Mouse (Mus musculus): ENCODE data around the gene Ctla4.

Gene Ctla4

DNA sequence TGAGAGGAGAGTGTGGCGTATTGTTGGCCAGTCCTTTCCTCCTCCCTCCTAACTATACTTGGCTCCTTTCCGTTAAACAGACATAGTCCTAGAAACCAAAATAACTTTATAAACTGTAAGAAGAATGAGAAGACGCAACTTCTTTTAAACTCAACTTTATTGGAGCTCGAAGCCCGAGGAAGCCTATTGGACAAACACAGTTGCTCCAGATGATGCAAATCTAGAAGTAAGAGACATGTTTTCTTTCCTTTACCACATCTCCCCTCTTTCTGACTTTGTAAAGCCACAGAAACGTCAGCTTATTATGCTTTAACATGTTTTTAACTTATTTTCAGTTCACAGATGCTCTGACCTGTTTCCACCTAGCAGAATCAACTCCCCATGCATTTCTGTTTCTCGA, at the start of gene Ctla4:
Gene Ctla4 (plus strand): TSS at position 20 of the 400 bp plus-strand sequence.
- no peak for DNase-seq (ENCODE audit: low spot score in 2 of 2)

DNA sequence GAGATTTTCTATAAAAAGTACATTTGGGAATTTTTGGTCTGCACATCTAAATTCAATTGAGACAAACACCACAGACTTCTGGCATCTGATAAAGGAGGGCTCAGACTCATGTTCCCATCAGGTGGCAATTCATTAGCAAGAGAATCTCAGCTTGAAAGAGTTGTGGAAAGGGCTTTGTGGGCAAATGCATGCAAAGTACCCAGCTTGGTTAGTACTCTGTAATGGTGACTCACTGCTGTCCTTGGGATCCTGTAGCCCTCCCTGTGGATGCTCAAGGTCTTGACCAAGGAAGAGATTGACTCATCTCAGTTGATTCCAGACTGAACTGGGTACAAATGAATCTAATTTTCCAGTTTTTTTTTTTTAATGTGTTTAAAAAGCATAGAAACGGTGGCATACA, 47.6 kb upstream of the Ctla4 start:
- DNase-seq (ENCODE audit: low spot score in 2 of 2), result no peak

DNA sequence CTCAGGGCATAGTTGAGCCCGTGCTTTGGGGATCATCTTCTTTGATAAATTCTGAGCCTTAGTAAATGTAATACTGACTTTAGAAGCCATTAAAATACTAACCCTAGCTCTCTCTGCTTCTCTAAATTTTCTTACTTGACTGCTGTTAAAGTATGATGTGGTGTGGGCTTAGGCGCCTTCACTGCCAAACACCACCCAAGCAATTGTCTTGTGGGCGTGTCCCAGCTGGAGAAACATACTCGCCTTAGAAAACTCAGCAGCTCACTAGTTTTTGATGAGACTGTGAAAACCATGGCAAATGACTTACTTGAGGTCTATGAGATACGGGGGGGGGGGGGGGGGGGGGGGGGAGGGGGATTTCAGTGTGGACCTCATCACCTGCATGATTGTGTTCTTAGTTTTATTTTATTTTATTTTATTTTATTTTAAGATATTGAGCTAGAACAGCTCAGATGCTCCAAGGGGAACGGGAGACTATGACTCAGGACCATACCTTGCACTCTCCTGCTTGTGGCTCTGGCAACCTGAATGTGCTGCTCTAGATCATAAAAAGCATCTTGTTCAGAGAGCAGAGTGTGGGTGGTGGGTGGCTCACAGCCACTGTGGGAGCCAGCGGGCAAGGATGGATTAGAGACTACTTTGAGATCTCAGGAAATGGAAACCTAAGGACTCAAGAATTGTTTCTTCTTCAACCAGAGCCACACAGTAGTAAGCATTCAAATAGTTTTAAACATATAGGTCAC, 41.3 kb upstream of the Ctla4 start:
- DNase-seq (ENCODE audit: low spot score in 2 of 2), result no peak

DNA sequence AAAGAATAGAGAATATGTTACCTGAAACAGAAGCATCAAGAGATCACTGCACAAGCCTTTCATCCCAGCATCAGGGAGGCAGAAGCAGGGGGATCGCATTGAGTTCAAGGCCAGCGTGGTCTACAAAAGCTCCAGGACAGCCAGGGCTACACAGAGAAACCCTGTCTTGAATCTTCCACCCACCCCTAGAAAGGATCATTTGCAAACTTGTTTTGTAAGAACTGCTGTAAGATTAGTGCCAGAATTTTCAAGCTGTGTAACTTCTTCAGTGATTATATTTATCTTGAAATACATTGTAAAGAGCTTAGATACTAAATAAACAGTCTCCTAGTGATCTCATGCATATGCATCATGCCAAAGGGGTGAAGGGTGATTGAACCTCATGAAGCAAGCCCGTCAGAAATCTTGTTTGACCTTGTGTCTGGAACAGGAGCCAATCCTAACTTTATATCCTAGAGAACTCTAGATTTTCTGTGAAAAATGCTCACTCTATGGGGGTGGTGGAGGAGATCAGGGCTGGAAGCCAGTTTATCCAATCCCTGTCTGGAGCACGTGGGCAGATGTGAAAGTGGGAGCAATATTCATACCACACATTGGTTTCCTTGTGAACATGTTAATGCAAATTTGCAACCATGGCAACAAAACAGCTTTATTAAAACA, 40.1 kb upstream of the Ctla4 start:
- no peak for DNase-seq (ENCODE audit: low spot score in 2 of 2)

DNA sequence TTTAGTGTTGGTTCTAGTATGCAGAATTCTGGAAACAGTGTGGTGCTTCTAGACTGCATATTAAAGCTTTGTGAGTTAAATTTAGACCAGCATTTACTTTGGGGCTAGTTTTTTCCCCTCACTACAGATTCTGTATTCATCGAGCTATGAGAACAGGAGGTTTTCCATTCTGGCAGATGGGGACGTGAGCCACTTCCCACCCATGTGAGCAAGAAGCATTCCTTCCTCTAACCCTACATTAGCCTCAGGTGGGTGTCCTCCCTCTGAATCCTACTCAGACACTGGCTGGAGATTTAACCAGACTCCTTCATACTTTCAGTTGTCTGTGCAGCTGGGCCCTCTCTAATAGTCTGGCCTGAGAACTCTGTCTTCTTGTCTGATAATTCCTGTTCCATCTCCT, 37.7 kb upstream of the Ctla4 start:
- no peak for DNase-seq (ENCODE audit: low spot score in 2 of 2)

DNA sequence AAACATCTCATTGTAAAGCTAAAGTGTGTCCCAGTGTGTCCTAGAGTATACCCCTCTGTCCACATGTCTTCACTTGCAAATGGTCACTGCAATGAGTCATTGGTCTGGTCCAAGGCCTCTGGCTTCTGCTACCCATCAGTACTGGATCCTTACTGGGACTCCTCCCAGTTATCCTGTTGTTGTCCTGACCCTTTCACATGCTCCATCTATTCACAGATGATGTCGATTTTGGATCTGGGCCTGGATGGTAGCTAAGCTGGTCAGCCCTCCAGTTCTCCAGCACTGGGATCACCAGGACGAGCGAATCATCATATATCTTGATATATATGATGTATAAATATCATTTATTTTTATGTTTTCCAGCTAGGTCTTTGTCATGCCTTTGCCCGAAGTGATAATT, 37.0 kb upstream of the Ctla4 start:
- DNase-seq (ENCODE audit: low spot score in 2 of 2), result no peak

DNA sequence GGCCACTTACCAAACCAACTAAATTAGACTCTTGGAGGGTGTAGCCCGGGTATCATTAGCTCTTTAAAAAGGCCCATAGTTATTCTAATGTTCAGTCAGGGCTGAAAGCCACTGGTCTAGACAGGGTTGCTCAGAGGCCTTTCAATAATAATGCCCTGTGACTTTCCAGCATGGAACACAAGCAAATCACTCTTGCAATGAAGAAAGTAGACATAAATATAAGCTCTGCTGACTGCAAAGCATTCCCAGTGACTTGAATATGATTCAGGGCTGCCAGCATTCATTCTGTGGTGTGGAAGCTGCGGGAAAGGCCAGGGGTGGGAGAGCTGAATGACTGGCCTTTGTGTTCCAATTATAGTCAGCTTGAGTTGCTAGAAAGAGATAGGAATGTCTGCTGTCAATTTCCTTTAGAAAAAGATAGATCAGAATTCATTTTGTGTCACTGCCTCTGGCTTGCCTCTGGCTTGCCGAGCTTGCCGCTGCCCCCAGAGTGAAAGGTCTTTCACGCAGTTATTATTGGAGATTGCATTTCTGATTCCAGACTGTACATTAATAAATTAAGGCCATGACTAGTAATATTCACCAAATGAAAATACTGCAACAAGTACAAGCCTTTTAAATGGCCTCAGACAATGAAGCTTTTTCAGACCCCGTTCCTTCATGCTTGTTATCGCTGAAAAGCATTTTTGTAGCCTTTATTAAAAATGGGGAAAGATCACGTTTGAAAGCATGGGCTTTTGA, 35.6 kb upstream of the Ctla4 start:
- DNase-seq (ENCODE audit: low spot score in 2 of 2), result no peak

DNA sequence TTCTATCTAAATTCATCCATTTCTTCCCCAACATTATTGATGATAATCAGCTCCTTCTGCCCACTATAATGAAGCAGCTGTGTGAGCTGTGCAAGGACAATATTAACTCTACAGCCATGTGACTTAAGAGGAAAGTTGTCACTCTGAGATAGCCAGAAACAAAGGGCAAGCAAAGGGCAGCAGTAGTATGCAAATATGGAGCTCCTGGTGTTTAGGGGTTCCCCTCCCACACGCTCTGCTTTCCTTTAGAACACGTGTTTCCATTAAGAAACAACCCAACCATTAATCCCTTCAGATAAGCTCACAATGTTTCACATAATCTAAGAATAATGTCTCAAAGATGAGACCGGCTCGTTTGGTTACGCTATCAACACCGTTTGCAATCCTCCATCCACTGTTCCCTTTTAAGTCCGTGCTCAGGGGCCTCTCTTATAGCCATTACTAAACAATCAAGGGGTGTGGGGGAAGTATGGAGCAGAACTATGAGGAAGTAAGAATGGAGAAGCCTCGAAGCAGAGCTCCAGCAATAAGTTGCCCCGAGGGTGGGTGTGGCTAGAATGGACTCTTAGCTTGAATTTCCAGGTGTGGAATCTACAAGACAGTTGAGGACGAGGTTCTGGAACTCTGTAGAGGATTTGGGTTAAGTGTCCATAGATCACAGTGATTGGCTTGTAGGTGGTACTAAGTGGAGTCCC, 34.6 kb upstream of the Ctla4 start:
- DNase-seq (ENCODE audit: low spot score in 2 of 2), result no peak

DNA sequence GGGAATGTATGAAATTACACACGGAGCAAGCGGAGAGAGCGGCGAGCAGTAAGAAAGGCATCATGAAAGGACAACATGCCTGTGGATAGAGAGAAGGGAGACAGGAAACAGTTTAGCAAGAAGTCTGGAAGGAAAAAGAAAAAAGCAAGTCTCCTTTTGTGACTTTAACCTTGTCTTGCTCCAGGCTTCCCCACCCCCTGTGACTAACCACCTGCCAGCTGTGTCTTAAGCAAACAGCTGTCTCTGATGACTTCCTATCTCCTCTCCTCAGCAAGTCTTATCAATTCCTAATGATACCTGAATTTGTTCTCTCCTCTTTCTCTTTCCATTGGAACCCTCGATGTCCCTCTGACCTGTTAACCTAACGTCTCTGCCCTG, 34.0 kb upstream of the Ctla4 start:
- DNase-seq (ENCODE audit: low spot score in 2 of 2), result no peak

DNA sequence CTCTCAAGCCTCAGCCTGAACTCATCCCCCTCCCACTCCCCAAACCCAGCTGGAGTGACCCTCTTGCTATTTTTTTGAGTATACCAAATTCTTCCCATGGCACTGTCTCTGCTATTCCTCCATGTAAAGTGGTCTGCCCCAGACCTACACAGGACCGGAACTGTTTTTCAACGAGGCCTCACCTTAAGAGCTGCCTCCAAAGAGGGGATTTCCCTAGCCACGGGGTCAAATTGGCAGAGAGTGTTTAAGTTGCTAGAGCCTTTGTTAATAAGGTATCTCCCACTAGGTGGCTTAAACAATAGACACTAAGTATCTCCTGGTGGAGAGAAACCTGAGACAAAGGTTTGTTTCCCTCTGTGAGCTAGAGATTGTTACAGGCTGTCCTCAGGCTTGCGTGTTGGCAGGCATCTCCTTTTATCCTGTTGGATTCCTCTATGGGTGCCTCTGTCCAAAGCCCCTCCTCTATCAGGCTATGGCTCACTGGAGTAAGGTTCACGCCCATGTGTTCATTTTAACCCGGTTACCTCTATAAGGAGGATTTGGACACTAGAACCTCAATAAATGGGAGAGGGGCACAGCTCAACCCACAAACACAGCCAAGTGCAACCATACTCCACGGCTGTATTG, 33.4 kb upstream of the Ctla4 start:
- no peak for DNase-seq (ENCODE audit: low spot score in 2 of 2)

DNA sequence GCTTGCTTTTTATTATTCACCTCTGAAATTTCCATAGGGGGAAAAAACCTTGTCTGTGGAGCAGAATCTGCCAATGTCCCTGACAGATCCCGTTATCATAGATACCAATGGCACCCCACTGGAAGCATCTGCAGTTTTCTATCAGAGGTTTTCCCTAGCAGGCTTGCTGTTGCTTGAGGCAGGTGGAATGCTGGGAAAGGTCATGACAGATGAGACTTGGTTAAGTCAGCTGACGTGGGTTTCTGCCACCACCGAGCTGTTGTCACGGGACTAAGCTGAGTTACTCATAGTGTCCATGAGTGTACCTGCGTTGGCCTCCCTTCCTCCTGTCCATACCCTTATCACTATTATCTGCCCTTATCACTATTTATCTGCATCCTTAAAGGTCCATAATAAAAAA, 32.8 kb upstream of the Ctla4 start:
- no peak for DNase-seq (ENCODE audit: low spot score in 2 of 2)

DNA sequence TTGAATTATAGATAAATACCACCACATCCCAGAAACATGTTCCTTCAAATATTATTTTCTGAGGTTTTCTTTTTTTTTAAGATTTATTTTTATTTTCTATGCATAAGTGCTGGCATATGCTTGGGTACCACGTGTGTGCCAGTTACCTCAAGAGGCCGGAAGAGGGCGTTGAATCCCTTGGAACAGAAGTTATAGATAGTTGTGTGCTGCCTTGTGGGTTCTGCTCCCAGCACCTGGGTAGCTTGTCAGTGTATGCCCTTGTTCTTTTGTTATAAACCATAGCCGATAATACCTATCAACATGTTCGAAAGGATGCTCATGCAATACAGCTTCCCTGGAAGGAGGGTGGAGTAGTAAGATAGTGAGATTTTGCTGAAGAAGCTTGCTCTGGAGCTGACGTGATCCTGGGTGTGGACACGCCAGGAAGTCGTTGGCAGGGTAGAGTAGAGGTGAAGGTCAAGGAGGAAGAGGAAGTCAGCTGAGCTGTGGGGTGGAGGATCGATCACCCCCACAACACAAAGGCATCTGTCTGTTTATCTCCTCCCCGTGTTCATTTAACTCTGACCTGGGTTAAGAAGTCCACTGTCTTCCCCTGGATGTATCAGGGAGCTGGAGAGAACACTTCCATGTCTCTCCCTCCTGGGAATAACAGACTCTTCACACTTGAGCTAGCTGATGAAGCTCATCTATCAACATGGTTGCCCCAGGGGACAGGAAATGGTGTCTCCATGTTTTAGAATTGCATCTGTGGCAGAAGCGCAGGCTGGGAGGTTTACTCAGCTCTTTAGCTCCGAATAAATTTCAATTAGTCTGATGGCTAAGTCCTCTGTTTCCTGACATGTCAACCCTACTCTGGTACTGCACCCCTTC, 29.2 kb upstream of the Ctla4 start:
- DNase-seq (ENCODE audit: low spot score in 2 of 2), result no peak

DNA sequence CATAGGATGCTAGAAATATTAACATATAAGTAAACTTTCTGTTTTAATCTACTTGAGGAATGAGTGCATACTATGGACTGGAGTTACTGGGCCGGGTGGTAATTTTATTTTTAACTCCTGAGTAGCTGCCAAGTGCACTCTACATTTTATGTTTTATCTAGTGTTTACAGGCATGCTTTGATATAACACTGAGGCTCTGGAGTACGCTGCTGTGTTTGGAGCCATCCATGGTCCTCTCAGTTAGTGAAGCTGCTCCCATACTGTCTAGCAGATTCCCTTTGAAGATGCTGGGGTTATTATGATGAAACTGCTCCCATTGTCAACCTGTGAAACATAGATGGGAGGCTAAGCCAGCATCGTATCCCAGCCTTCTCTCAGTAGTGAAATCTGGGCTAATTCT, 27.6 kb upstream of the Ctla4 start:
- no peak for DNase-seq (ENCODE audit: low spot score in 2 of 2)

DNA sequence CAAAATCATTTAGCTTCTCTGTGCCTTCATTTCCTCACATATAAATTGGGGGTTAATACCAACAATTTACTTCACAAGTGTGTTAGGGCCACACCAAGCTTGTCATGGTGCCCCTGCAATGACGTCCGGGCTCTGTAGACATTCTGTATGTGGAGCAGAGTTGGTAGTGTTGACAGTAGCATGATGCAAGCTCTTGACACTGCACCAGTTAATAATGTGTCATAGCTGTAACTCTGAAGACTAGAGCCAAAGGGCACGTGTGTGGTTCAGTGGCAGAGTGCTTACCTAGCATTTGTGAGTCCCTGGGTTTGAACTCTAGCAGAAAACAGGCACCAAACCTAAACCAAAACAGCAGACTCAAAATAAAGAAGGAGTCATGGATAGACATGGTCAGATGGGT, 27.0 kb upstream of the Ctla4 start:
- no peak for DNase-seq (ENCODE audit: low spot score in 2 of 2)

DNA sequence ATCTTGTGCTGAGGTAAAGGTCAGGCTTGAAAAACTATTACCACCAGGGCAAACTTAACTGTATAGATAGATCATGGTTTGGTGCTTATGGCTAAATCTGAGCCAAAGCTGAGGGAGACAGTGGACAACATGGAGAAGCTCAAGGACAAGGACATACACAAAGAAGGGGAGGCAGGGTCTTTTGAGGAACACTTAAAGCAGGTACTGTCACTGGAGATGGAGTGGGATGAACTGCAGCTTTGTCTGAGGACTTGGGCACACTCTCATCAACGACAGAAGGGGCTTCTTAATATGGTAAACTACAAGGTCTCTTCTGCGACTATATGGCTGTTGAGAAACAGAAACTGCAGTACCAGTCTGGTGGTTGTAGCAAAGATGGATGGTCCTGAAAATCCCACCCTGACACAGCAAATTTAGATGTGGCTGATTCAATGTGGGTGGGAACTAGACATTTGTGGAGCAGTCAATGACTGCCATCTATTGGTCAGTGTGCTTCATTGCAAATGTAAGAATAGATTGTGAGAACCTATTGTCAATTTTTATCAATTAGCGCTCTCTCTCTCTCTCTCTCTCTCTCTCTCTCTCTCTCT, 26.3 kb upstream of the Ctla4 start:
- DNase-seq (ENCODE audit: low spot score in 2 of 2), result no peak

DNA sequence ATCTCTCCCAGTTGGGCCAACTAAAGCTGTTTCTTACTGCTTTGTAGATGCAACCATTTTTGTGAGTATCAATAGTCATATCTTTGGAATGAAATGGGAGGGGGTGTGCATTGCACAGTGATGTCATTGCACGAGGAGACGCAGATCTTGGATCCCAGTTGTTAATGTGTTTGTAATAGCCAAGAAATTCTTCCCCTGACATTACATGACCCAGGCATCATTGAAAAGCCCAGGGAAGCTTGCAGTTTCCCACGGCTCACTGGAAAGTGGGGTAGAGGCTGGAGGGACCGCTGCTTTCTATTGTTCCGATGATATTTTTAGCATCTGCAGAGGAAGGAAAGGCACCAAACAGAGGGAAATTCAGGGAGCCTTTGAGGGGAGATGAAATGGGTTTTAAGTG, 25.8 kb upstream of the Ctla4 start:
- no peak for DNase-seq (ENCODE audit: low spot score in 2 of 2)

DNA sequence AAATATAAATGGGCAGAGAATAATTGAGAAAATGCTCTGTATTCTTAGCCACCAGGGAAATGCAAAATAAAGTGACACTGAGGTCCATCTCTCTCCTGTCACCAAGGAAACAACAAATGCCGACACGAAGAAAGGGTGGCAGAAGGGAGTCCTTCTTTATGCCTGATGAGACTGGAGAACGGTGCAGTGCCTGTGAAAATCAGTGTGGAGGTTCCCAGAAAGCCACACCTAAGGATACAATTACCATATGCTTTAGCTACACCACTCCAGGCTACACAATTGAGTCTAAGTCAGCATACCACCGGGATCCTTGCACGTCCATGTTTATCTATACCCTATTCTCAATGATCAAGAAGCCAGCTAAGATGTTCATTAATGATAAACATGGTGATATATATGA, 25.4 kb upstream of the Ctla4 start:
- DNase-seq (ENCODE audit: low spot score in 2 of 2), result no peak

DNA sequence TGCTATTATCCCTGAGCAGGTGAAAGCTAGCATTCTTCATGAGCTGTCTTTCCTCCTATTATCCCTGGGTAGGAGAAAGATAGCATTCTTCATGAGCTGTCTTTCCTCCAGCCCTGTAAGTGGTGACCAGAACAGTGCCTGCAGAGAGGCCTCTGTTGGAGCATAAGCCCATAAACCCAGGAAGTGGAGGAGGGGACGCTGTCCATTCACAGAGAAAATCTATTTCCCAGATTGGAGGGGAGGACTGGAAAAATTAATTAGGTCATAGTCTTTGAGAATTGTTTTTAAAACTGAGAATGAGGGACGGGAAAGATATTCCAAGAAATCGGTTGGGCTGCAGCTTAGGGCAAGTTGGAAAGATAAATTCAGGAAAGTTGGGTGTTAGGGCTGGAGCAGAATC, 24.3 kb upstream of the Ctla4 start:
- no peak for DNase-seq (ENCODE audit: low spot score in 2 of 2)

DNA sequence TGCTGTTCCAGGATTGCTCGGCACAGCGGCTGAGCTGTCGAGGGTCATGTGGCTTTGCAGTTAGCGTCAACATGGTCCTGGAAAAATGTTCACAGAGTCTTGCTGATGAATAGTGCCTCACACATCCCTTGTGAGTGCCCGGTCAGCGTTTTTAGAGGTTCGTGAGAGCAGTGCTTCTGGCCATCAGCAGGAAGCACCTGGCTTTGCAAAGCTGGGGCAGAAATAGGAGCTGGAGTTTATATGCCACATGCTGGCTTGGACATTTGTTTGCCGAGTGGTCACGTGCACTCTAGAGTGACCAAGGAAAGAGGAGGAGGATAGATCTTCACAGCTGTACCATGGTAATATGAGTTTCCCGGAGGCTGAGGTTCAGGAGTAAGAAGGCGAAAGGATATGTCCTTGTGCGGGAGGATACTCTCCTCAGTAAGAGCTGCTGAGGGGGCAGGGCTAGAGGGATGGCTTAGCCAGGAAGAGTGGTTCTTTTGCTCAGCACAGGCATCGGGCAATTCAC, 23.8 kb upstream of the Ctla4 start:
- no peak for DNase-seq (ENCODE audit: low spot score in 2 of 2)

DNA sequence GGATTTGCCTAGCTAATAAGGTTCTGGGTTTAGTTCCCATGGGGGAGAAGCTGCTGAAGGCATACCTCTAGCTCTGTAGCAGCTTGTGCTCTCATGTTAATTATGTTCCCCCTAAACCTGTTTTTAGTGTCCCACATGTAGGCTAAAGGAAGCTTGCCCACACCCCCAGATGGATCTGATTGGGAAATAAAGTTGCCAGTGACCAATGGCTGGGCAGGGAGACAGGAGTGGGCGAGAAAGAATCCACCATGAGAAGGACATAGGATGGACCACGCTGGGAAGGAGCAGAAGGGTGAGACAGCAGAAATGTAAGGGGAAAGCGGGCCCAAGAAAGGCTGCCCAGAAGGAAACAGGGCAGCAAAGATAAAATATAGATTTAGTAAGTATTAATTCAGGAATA, 23.1 kb upstream of the Ctla4 start:
- DNase-seq (ENCODE audit: low spot score in 2 of 2), result no peak
